Mouse (Mus musculus) cerebellum, adult 2 months (tissue): ENCODE measurements at regions not wholly inside any gene's neighbourhood (a gene's known extent, or its start where the extent isn't known, plus 50 kb on each side); places are given as distances from the start of the nearest gene placed in this dataset.

Experiments used
- CTCF ChIP-seq: fragments of 200-500 bp; IDR thresholded peaks from 2 replicates; pipeline ENCODE4 v1.5.1; 2011; ENCODE audit warnings: low read depth, mild to moderate bottlenecking, control low read depth, low read length, moderate library complexity, borderline replicate concordance; ENCODE audit not compliant: insufficient read depth
- POLR2A ChIP-seq: fragments of 200-500 bp; IDR thresholded peaks from 2 replicates; pipeline ENCODE4 v1.6.1; 2011; ENCODE audit warnings: low read length, control low read depth, borderline replicate concordance; ENCODE audit not compliant: insufficient read depth

DNA sequence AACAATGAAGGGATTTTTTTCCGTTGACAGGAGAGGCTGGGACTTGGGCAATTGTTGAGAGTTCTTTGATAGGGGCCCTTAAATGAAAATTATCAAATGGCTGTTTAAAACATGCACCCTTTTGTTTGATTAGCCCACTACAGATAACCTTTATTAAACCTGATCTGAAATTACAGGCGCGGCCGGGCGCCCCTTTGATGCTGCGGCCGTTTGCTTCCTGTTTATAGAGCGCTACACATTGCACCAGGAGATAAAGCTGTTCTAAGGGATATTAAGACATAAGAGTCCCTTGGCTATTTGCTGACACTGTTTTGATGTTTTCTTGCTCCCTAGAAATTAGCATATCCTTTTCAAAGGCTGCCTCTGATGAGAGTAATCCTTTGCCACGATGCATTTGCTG, 73.8 kb downstream of the E030025P04Rik start:
- TF ChIP-seq POLR2A, result no peak
- TF ChIP-seq CTCF, result no peak
